Mouse (Mus musculus): ENCODE measurements around the gene Ssr2.
A peak's percentile ranks its signal among the peaks of the same experiment; 100 is the strongest.
"Not testable (repeated sequence)": the region's sequence is repeated elsewhere in the genome, so short reads cannot be mapped to it uniquely, and the experiment has no call there.

Ssr2 gene

DNA sequence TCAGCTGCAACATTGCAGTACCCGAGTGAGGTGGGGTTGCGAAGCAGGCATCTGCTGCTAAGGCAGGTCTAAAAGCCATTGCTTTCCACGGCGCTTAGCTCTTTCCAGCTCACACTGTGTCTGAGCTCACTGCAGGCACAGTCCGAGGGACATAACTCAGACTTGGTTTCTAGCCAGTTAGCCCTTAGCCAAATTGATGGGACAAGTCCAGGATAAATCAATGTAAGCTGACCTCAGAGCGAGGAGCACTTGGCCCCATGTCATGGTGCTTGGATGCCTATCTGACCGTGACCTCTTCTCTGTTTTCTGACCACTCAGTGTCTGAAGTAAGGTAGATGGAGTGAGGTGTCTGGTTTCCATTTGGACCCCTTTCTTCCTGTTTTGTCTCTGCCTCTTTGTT, 11.7 kb upstream of the Ssr2 start:
- no peak for DNase-seq (ENCODE audit: low spot score in 2 of 2)

DNA sequence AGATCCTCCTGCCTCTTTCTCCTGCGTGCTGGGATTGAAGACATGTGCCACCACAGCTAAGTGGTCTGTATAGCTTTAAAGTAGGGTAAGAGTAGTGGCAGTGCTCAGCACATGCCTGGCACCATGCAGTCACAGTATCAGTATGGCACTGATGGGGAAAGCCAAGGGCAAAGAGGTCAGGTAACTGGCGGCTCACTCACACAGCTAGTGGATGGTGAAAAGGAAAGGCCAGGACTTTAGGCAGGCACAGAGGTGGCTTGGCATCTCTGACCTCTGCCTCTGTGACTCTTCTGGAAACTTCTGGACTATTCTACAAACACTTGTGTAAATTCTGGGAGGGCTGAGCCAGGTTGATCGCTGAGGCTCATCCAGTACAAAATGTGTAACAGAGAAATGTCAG, 9.6 kb upstream of the Ssr2 start:
- no peak for DNase-seq (ENCODE audit: low spot score in 2 of 2)

DNA sequence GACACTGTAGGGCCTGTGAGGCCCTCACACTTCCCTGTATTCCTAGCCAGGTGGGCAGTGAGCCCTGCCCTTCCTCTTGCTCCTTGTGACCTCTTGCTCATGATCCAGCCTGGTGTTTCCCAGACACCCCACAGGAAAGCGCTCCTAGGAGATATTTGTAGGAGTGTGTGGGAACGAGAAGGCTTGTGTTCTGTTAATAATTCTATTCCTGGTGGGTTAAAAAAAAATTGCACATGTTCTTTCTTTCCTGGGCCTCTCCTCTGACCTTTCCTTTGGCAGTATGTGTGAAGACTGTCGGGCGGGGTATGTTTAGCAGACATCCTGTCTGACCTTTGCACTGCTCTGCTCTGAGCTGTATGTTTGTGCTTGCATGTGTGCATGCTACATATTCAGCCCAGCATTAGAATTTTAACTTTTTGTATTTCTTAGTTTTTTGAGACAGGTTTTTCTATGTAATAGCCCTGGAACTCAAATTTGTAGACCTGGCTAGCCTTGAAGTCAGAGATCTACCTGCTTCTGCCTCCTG, 9.1 kb upstream of the Ssr2 start:
- no peak for DNase-seq (ENCODE audit: low spot score in 2 of 2)

DNA sequence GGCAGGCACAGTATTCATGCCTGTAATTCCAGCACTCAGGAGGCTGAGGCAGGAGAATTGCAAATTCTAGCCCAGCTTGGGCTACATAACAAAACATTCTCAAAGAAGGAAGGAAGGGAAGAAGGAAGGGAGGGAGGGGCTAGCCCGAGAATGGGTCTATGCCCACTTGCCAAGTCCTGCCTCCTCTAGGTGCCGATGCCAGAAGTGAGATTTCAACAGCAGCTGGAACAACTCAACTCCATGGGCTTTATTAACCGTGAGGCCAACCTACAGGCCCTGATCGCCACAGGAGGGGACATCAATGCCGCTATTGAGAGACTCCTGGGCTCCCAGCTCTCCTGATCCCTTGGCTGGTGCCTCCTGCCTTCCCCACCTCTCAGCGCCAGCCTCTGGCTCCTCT, 7.8 kb upstream of the Ssr2 start:
- no peak for DNase-seq (ENCODE audit: low spot score in 2 of 2)

DNA sequence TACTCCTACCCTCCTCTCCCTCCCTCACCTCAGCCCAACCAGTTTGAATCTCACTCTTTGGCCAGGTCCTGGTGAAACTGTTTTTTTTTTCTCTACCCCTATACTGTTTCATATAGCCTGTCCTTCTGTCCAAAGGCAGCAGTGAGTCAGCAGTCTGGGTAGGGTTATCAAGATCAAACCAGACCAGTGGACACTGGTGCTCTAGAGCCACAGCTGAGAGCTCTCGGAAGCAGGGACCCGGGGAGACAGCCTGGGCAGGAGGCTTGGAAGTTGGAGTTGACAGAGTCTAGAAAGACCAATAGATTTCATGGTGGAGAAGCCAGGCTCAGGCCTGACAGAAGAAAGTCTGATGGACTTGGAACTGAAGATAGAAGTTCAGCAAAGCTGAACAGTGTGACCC, 7.1 kb upstream of the Ssr2 start:
- no peak for DNase-seq (ENCODE audit: low spot score in 2 of 2)

DNA sequence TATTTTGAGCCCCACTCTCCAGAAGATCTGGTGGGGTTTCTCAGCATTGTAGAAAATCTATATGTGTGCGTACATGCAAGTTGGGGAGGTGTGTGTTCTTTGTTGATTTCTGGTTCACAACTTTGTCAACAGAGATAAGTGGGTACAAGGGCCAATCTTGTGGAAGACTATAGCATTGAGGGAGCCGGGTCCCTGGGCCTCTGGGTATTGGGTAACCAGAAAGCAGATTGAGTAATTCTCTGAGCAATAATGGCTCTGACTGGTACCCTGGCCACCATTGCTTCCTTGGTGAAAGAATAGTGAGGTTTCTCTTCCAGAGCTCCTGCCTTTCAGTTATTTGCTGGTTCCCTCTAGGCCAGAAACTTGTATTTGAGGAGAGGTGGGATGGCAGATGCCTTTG, 6.6 kb upstream of the Ssr2 start:
- no peak for DNase-seq (ENCODE audit: low spot score in 2 of 2)

DNA sequence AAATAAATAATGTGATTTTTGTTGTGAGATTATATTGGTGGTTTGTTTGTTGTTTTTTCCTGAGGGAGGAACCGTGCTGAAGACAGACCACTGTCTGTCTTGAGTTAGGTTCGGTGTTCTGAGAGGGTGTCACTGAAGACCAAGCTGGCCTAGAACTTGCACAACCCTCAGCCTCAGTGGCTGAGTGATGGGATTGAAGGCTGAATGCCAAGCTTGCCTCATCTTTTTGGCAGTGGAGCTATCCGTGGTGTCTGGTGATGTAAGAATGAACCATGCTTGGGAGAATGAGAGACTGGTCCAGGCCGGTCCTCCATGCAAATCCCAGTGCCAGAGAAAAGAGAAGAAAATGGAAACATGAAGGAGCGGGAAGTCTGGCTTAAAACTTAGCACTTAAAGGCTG, 6.0 kb upstream of the Ssr2 start:
- no peak for DNase-seq (ENCODE audit: low spot score in 2 of 2)

DNA sequence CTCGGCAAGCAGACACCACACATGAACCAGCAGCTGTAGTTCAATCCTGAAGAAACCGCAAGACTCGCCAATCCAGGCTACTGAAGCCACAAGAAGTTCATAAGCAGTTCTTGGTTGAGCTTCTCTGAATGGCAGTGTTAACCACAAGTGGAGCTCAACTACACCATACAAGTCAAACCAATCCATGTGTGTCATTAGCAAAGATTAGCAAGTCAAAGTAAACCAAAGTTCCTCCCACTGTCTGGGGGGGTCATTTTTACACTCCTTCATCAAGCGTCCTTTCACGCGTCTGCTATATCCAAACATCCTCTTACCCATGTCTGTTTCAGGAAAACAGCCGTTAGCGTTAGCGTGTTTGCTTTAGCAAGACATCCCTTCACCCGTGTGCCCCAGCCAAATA, 5.3 kb upstream of the Ssr2 start:
- DNase-seq (ENCODE audit: low spot score in 2 of 2), result no peak

DNA sequence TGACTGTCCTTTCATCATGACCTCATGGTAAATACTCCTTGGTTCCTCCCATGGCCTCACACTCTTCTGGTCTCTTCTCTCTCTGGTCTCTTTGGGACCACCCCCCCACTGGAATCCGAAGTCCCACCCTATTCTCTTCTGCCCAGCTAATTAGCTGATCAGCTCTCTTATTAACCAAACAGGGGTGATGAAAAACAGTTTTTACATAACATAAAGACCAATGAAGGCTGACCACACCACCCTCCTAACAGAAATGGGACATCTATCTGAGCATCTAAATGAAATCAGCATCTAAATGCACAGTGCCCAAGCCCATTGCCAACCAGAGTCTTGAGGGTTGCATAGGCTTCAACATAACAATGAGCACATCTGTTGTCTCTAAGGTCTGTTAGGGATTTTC, 3.8 kb upstream of the Ssr2 start:
- no peak for DNase-seq (ENCODE audit: low spot score in 2 of 2)

DNA sequence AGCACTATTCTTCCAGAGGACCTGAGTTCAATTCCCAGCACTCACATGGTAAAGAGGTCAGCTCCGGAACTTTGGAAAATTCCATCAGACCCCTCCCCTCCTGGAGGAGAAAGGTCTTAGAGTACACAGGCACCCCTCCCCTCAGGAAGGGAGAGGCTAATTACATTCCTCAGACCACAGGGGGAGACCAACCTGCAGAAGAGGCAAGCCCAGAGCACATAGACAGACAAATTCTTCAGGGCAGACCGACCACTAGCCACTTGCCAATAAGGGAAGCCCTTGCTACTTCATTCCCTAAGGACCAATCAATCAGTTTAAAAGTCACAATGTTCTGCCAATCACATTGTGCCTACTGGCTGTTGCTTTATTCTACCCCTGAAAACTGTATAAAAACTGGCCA, 2.8 kb upstream of the Ssr2 start:
- no peak for DNase-seq (ENCODE audit: low spot score in 2 of 2)

DNA sequence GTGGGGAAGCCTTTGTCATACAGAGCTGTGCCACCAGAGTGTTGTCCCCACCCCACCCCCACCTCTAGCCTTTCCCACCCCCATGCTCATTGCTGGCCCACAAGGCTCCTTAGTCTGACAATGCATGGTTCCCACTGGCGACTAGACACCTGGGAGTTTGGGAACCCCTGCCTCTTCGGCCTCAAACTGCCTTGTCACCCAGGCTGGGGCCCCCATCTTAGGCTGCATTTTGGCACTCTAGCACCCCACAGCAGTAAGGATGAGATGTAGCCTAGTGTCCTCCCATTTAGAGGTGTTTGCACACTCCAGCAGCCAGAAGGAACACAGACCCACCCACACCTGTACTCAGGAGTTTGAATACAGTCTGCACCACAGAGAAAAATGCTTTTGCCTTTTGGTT, 1.9 kb upstream of the Ssr2 start:
- DNase-seq (ENCODE audit: low spot score in 2 of 2), result no peak

DNA sequence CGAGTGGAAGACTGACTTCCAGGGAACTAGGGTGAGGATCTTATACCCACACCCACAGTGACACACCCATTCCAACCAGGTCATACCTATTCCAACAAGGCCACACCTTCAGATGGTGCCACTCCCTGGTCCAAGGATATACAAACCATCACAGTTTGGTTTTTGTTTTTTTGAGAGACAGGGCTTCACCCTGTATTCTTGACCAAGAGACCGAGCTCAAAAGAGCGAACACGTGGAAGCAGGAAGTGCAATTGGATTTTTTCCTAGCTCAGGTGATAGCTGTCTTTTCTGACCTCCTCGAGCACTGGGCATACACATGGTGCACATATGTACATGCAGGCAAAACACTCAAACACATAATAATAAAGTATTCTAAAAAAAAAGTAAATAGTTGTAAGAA, 2.2 kb downstream of the Ssr2 start:
- not testable (repeated sequence) for DNase-seq (ENCODE audit: low spot score in 2 of 2)

DNA sequence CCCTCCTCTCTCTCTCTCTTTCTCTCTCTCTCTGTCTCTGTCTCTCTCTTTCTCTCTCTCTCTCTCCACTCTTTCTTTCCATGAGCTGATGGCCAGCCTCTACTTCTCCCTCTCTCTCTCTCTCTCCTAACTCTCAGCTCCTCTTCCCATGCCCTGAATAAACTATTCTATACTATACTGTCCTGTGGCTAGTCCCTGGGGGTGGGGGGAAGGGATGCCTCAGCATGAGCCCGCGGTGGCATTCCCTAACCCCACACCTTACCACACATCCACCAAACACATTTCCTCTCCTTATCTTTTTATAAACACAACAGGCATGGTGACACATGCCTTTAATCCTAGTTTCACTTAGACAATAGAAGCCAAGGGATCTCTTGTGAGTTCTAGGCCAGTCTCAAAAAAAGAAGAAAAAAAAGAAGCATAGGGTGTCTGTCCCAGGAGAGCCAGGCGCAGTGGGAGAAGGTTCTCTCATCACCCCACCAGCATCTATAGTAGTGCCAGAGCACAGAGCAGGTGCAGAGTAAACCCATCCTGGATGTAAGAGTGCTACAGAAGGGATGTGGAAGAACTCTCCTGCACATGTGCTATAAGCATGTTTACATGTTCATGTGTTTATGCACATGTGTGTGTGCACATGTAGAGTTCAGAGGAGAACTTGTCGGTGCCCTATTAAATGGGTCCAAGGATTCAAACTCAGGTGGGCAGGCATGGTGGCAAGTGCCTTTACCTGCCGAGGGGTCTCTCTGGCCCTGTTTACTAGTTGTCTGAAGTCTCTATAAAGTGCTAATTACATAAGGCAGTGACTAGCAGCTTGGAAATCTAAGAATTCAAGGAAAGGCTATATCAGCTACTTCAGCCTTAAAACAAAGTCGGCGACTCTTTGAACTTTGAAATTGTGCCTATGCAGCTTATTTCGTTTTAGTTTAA, 3.1 kb downstream of the Ssr2 start:
- DNase-seq (ENCODE audit: low spot score in 2 of 2), result no peak

DNA sequence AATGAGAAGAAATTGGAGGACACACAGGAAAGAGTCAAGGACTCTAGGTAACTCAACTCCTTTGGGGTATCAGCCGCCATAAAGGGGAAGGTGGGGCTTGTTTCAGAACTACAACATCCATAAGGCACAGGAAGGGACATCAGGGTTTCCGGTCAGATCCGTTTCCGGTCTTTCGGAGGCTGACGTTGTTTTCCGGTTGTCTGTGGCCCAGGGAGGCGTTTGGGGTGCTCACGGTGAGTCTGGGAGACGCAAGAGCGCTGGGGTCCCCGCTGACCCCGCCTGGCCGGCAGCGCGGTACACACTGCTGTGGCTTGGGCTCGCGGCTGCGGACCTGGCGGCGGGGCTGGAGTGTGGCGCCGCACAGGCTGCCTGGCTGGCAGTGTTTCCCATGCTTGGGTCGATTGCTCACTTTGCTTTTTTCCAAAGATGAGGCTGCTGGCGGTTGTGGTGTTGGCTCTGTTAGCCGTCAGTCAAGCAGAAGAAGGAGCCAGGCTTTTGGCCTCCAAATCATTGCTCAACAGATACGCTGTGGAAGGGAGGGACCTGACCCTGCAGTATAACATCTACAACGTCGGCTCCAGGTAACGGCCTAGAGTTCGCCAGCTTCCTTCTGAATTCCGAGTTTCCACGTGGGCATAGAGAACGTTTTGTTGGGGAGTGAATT, 3.9 kb downstream of the Ssr2 start:
- DNase-seq (ENCODE audit: low spot score in 2 of 2), result peak; percentile 47 to 66

DNA sequence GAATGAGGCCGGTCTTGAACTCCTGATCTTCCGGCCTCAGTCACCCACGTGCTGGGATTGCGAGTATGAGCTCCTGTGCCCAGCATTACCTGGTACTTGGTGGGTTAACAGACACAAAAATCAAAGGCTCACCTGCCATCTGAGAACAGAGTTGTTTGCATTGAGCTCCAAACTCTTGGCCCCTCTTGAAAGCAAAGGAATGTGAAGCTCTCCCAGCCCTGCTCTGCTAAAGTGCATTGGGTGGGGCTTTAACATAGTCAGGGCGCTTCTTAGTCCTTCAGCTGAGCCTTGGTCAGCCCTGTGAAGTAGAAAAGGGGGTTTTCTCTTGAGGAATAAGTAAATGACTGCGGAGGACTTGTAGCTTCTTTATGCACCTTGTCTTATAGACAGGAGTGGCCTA, 10.1 kb downstream of the Ssr2 start:
- no peak for DNase-seq (ENCODE audit: low spot score in 2 of 2)

DNA sequence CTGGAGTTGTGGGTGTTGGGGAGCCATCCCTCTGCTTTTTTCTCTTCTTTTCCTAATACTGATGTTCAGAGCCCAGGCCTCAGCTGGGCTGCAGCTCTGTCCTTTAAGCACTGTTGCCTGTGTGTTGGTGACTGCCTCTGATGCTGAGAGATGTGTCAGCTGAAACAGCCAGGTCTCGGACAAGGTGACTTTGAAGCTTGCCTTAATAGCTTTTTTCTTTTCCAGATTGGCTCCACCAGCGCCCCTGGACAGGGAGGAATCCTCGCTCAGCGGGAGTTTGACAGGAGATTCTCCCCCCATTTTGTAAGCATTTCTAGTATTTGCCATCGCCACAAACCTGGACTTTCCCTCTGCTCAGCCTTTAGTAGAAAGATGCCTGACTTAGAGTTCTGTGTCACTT, 11.0 kb downstream of the Ssr2 start:
- DNase-seq (ENCODE audit: low spot score in 2 of 2), result no peak

DNA sequence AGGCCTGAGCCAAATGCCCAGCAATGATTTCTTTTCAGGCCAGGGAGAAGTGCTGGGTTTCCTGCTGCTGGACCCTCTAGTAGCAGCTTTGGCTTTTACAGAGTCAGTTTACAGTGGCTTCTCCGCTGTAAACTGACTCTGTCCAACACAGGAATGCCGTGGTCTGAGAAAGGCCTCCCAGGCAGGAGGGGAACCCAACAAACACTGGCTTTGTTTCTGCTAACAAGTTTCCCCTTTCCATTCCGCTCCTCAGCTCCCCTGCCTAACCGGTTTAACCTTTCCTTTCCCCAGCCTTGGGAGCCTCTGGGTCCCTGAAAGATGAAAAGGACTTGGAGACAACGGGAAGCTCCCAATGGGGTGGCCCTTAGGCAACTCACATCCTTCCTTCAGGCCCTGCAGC, 14.6 kb downstream of the Ssr2 start:
- DNase-seq (ENCODE audit: low spot score in 2 of 2), result no peak

DNA sequence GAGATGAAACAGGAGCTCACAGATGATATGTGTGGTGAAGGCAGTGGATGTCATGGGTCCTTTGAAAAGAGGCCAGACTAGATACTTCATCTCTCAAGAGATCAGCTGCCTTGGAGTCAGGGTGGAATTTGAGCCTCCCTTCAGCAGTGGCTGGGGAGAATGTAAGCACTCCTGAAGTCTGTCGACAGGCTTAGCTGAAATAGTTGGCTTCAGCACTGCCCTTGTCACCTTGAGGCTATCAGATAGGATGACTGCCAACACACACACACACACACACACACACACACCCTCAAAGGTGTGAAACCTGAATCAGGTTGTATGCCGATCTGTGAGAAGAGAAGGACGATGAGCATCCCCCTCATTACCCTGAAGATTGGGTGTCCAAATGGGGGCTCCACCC, 15.4 kb downstream of the Ssr2 start:
- no peak for DNase-seq (ENCODE audit: low spot score in 2 of 2)

DNA sequence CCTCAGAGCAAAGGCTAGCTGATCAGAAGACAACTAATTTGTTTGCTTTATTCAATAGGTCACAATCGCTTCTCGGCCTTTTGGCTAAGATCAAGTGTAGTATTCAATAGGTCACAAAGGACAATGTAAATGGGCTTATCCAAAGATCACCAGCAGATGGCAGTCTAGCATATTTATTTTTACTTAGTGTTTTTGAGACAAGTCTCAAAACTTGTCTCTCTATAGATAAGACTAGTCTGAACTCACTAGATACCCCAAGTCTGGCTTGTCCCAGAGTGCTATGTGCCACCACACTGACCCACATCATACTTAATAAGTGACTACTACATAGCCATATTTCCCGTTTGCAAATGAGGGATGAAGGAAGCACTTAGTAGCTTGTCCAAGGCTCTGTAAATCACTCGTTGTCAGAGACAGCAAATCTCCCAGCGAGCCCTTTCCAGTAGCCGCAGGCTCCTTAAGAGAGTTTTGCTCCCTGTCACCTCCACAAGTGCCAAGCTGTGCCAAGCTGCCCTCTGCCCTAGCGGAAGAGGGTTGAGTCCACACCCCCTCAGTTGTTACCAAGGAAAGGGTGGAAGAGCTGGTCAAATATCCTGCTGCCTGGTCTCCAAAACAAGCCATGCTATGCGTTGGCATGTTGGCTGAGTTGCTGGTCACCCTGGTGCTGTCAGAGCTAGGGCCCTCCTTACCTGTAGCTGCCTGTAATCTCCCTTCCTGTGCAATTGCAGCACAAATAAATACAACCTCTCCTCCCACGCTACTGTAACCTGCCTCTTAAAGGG, 16.5 kb downstream of the Ssr2 start:
- peak in 1 of 2 experiments; percentile 40 for DNase-seq (ENCODE audit: low spot score in 2 of 2)

DNA sequence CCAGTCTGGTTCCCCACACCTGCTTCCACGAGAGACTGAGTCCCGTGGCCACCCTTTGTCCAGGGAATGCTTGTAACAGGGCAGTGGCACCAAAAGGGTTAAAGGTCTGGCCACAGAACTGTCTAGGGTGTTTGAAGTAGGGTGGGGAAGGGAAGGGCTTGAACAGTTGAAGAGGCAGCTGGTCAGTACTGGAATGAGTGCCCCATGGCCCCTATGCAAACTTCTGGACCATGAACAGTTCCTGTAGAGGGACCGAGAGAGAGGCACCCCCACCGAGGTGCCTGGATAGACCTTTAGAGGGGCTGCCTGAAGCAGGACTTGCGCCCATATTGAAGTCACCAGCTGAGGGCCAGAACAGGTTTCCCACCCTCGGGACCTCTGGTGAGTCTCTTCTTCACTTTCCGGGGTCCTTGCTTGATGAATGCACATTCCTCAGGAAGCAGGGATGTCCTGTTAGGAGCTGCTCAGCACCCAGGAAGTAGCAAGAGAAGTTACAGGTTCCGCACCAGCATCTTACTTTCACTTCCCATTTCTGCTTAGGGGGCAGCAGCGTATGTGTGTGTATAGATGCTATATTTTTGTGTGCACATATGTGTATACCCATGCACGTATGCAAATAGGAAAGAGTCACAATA, 17.4 kb downstream of the Ssr2 start:
- peak; percentile 11 to 25 for DNase-seq (ENCODE audit: low spot score in 2 of 2)

DNA sequence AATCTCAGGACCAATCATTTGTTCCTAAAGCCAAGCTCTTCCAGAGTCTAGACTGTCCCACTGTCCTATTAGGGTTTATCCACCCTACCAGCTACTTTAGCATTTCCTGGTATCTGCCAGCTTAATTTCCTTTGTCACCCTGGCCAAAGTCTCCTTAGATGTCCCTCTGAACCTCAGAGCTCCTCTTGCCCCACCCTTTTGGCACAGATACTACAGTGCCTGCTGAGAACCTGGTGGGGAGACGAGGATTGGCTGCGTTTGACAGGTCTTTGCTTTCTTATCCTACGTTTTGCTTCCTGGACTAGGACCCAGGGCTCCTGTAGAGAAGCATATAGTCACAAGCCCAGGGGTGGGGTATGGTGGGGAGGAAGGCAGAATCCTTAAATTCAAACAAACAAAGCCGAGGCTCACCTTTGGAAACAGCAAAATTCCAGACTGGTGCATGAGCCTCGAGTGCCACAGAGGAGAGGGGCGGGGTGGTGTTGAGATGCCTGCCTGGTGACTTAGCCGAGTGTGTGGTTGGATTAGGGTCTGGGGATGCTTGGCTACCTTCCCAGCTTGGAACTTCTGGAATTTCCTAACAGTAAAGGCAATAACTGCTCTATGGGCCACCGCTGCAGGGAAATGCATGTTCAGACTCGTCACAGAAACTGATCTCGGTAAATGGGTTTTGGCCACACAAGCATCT, 18.4 kb downstream of the Ssr2 start:
- no peak for DNase-seq (ENCODE audit: low spot score in 2 of 2)

Data from spleen, postnatal 14 days (tissue).